Mouse (Mus musculus) ES-Bruce4 (cell line): Measurements from ENCODE around the gene Fam83d. TPM values are rescaled to one million over a fixed set of nuclear protein-coding genes. Genes with fewer than 3 reads are reported as not detected.

Source experiments
- H3K27ac ChIP-seq: 2 replicates; pipeline ENCODE4 v1.5.1; 2012; ENCODE audit warnings: low read length, inconsistent platforms; ENCODE audit not compliant: insufficient read depth
- H3K27me3 ChIP-seq: 2 replicates; pipeline ENCODE4 v1.6.1; 2012; ENCODE audit warnings: mild to moderate bottlenecking, low read length, inconsistent platforms; ENCODE audit not compliant: control insufficient read depth, poor library complexity, insufficient read depth, severe bottlenecking
- H3K36me3 ChIP-seq: 2 replicates; pipeline ENCODE4 v1.6.1; 2012; ENCODE audit warnings: inconsistent platforms, mild to moderate bottlenecking, low read length, moderate library complexity; ENCODE audit not compliant: control insufficient read depth, poor library complexity, insufficient read depth, severe bottlenecking
- H3K4me1 ChIP-seq: one replicate; pipeline ENCODE4 v1.8.1; 2011; ENCODE audit warnings: low read length; ENCODE audit not compliant: control insufficient read depth, insufficient read depth
- H3K4me3 ChIP-seq: 2 replicates; pipeline ENCODE4 v1.5.1; 2011; ENCODE audit warnings: low read depth, mild to moderate bottlenecking, low read length
- H3K9ac ChIP-seq: 2 replicates; pipeline ENCODE4 v1.6.1; 2012; ENCODE audit warnings: low read depth, mild to moderate bottlenecking, inconsistent platforms; ENCODE audit not compliant: poor library complexity, severe bottlenecking
- H3K9me3 ChIP-seq: replicated peaks from 2 replicates; pipeline ENCODE4 v1.6.1; 2012; ENCODE audit warnings: mild to moderate bottlenecking, low read length, inconsistent platforms; ENCODE audit not compliant: control insufficient read depth, poor library complexity, insufficient read depth, severe bottlenecking
- CTCF ChIP-seq: IDR thresholded peaks from one replicate; pipeline ENCODE4 v1.8.1; 2011; ENCODE audit warnings: low read depth, low read length
- EP300 ChIP-seq: IDR thresholded peaks from 2 replicates; pipeline ENCODE4 v1.6.1; 2011; ENCODE audit warnings: low read depth, low read length; ENCODE audit not compliant: insufficient read depth
- POLR2A ChIP-seq: IDR thresholded peaks from one replicate; pipeline ENCODE4 v1.8.1; 2011; ENCODE audit warnings: low read length; ENCODE audit not compliant: insufficient read depth
- polyA plus RNA-seq: library from polyadenylated mRNA; stranded (reverse); fragments of >200 nt; gene quantifications from 2 replicates; pipeline ENCODE4 v1.2.4, GENCODE M21; 2011; ENCODE audit warnings: low read depth; ENCODE audit not compliant: missing spikeins, insufficient read depth, insufficient read length

Fam83d gene
- polyA plus RNA-seq, 1 experiment = 22.4 TPM

- H3K4me3 ChIP-seq = peak within 1 kb of the TSS; percentile 96
- TF ChIP-seq CTCF (no peak), EP300 (peak; percentile 65; the same call in 1 of the 2 replicates)
These were observed 26.7 kb downstream of the Fam83d start, which contains the start of gene Dhx35 for GRCm38 (mm10) chr2:158794494-158795004. Gene Dhx35, plus strand, starts transcription at chr2:158794807.

DNA sequence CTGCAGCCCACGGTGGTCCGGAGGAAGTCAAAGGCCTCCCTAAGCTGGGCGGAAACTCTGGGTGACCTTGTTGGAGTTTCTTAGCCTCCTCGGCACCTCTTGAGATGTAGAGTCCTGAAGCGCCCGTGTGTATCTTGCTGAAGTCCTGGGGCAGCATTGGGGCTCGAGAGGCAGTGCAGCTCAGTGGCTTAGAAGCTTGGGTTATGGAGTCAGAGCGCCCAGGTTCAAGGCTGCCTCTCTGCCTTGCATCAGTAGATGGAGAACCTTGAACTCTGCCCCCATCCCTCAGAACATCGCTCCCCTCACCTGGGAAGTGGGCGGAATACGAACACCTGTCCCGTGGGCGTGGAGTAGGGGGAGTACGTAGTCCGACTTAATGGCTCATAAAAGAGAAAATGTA lies 27.1 kb downstream of the Fam83d start:
- Histone ChIP-seq H3K27ac (peak overlapping the region; percentile 62), H3K9me3 (no peaks in the 10 kb centered on the region), H3K4me1 (no peaks in the 10 kb centered on the region), H3K4me3 (peak overlapping the region; percentile 96), H3K27me3 (no peaks in the 10 kb centered on the region), H3K9ac (peak overlapping the region; percentile 88), H3K36me3 (no peaks in the 10 kb centered on the region)
- TF ChIP-seq EP300 = no peak
- TF ChIP-seq CTCF = no peak
- TF ChIP-seq POLR2A = no peak

More at GRCm38 (mm10) chr2:158794494-158795004, 26.7 kb downstream of the Fam83d start, which contains the start of gene Dhx35:
- no peaks in the 10 kb centered on the region for H3K27me3 ChIP-seq
- no peaks in the 10 kb centered on the region for H3K9me3 ChIP-seq
- H3K27ac ChIP-seq = peak within 1 kb of the TSS; percentile 62
- H3K9ac ChIP-seq = peak within 1 kb of the TSS; percentile 88
- H3K36me3 ChIP-seq = no peaks in the 10 kb centered on the region
- no peaks in the 10 kb centered on the region for H3K4me1 ChIP-seq

DNA sequence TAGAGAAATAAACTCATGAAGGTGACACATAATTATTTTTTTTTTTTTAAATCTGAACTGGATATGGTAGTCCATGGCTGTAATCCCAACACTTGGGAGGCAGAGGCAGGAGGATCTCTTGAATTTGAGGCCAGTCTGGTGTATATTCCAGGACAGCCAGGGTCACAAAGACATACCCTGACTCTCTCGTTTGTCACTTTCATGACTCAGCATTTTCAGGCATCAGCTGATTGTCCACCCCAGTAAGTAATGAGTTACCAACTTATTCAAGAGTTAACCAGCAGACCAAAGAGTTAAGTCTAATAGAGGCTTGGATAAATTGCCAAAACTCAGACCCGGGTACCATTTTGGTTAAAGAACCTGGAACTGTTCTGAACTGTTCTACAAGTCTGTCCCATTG lies 28.0 kb downstream of the Fam83d start:
- 0 out of 2 replicates have a peak overlapping the region, but pooled peaks have one; percentile 6 for H3K4me3 ChIP-seq
- H3K27me3 ChIP-seq = no peaks in the 10 kb centered on the region
- H3K36me3 ChIP-seq = no peaks in the 10 kb centered on the region
- no peaks in the 10 kb centered on the region for H3K9me3 ChIP-seq
- H3K27ac ChIP-seq = peak overlapping the region; percentile 35; the same call in 1 of the 2 replicates
- TF ChIP-seq EP300 (no peak), POLR2A (no peak), CTCF (no peak)
- H3K9ac ChIP-seq = peak overlapping the region; percentile 88; the same call in 1 of the 2 replicates
- peaks cover 2% of the 10 kb centered on the region for H3K4me1 ChIP-seq

DNA sequence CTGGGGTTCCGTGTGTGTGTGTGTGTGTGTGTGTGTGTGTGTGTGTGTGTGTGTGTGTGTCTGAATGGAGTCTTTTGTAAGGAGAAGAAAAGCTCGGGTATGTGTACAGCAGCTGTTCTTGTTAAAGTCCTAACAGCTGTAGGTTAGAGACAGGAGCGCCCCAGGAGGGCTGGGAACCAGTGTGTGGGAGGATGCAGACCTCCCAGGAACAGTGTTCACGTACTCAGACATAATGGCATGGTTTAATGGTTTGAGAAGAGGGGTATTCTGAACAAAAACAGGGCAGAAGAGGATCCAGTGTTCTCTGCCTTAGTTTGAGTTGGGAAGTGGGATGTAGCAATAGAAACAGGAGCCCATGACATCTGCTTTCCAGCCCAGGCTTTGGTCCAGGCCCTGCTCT lies 31.4 kb downstream of the Fam83d start:
- Histone ChIP-seq H3K4me1 (peaks cover 2% of the 10 kb centered on the region), H3K27me3 (no peaks in the 10 kb centered on the region), H3K9me3 (no peaks in the 10 kb centered on the region), H3K27ac (no peak overlapping the region), H3K36me3 (peaks cover 3% of the 10 kb centered on the region; the same call in 1 of the 2 replicates), H3K4me3 (no peak overlapping the region), H3K9ac (no peak overlapping the region)
- no peak for TF ChIP-seq POLR2A
- TF ChIP-seq CTCF = no peak
- no peak for TF ChIP-seq EP300

DNA sequence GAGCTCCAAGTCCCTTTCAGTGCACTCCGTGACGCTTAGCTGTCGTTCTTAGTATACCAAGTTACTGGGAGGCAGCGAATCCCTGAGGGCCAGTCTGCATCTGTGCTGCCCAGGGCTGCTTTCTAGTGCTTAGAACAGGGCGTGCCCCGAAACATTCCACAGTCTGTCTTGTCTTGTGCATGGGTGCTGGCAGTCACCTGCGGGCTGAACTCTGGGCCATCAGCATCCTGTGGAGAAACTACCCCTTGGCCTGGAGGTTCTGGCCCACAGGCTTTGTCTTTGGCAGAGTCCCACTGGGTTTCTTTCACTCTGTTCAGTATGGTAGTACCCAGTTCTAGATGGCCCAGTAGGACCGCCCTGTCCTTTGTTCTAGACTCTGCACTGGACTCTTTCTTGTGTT lies 32.9 kb downstream of the Fam83d start:
- H3K9ac ChIP-seq = no peak overlapping the region
- H3K9me3 ChIP-seq = no peaks in the 10 kb centered on the region
- no peak overlapping the region for H3K27ac ChIP-seq
- no peaks in the 10 kb centered on the region for H3K27me3 ChIP-seq
- TF ChIP-seq POLR2A (no peak), EP300 (0 out of 2 replicates have a peak, but pooled peaks have one; percentile 39)
- peaks cover 3% of the 10 kb centered on the region; the same call in 1 of the 2 replicates for H3K36me3 ChIP-seq
- peaks cover 2% of the 10 kb centered on the region for H3K4me1 ChIP-seq
- no peak overlapping the region for H3K4me3 ChIP-seq

- Histone ChIP-seq H3K27me3 (no peaks in the 10 kb centered on the region), H3K4me3 (no peak overlapping the region), H3K27ac (no peak overlapping the region), H3K4me1 (peaks cover 2% of the 10 kb centered on the region), H3K9ac (no peak overlapping the region), H3K36me3 (peaks cover 3% of the 10 kb centered on the region; the same call in 1 of the 2 replicates), H3K9me3 (no peaks in the 10 kb centered on the region)
- TF ChIP-seq EP300 (no peak), CTCF (no peak), POLR2A (no peak)
These were observed 35.7 kb downstream of the Fam83d start for GRCm38 (mm10) chr2:158803575-158803974.
